Mouse (Mus musculus) kidney, adult 2 months (tissue): ENCODE measurements around the gene Car5b. TPM values are rescaled to one million over a fixed set of nuclear protein-coding genes. Genes with fewer than 3 reads are reported as not detected.

Experiments used
- DNase-seq: peaks from one replicate; pipeline ENCODE4 v3.0.0; 2021
- H3K27ac ChIP-seq: fragments of 200-500 bp; 2 replicates; pipeline ENCODE4 v1.5.1; 2012; ENCODE audit warnings: low read depth, low read length, control low read depth, inconsistent platforms; ENCODE audit not compliant: insufficient read depth
- H3K27me3 ChIP-seq: fragments of 200-500 bp; replicated peaks from 2 replicates; pipeline ENCODE4 v1.6.1; 2012; ENCODE audit warnings: mild to moderate bottlenecking, moderate library complexity, low read length, inconsistent platforms; ENCODE audit not compliant: control insufficient read depth, insufficient read depth
- H3K36me3 ChIP-seq: fragments of 200-500 bp; 2 replicates; pipeline ENCODE4 v1.6.1; 2012; ENCODE audit warnings: mild to moderate bottlenecking, moderate library complexity, low read length, inconsistent platforms; ENCODE audit not compliant: control insufficient read depth, insufficient read depth
- H3K4me1 ChIP-seq: fragments of 200-500 bp; 2 replicates; pipeline ENCODE4 v1.6.1; 2011; ENCODE audit warnings: low read length; ENCODE audit not compliant: control insufficient read depth, insufficient read depth
- H3K4me3 ChIP-seq: fragments of 200-500 bp; 2 replicates; pipeline ENCODE4 v1.5.1; 2011; ENCODE audit warnings: mild to moderate bottlenecking, low read depth, low read length, control low read depth; ENCODE audit not compliant: insufficient read depth
- CTCF ChIP-seq: fragments of 200-500 bp; conservative IDR thresholded peaks from 2 replicates; pipeline ENCODE4 v1.5.1; 2011; ENCODE audit warnings: low read depth, mild to moderate bottlenecking, control low read depth, low read length, moderate library complexity, mixed read lengths; ENCODE audit not compliant: insufficient read depth, insufficient read length
- POLR2A ChIP-seq: fragments of 200-500 bp; IDR thresholded peaks from one replicate; pipeline ENCODE4 v1.6.1; 2011; ENCODE audit warnings: low read depth, low read length, control low read depth
- WGBS: fragments of 180-500 bp; shearing (Covaris S2); methylation state at CpG from one replicate; pipeline ENCODE4 v1.1.7; 2018; 5-methylcytosine and 5-hydroxymethylcytosine counted together
- polyA plus RNA-seq: library from polyadenylated mRNA; depleted of rRNA; stranded (reverse); fragments of >200 nt; gene quantifications from 2 replicates; pipeline ENCODE4 v1.2.3, GENCODE M21; 2012

The Car5b gene
- polyA plus RNA-seq, 1 experiment: 49.1 TPM

DNA sequence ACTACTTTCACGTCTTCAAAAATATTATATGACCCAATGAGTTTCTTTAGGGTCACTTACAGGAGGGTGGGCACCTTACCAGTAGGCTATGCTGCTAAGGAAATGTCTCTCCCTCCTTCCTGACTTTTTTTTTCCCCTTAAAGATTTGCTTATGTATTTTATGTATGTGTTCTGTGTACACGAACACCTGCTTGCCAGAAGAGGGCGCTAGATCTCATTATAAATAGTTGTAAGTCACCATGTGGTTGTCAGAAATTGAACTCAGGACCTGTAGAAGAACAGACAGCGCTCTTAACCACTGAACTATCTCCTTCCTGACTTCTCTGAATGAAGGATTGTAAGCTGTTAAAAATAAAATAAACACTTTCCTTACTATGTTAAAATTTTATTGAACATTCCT is 46.3 kb downstream of the Car5b start:
- 57% methylated on average over 4 of the region's 4 CpGs for WGBS

DNA sequence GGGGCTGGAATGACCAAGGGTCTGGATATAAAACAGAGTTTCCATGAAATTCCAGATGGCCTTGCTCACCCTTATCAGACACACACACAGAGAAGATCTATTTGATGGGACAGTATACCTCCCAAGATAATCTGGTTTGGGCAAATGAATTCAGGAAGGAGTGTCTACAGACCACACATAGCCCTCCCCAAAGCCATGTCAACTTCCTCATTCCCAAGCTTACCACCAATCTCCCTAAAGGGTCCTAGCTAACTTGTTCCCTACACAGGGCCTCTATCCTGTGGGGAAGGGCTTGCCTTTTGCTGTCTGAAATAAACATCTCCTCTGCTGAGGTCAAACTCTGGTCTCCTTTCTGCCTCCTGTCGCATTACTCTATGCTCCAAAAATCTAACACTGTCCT is 46.7 kb downstream of the Car5b start:
- DNase-seq: no peak
- TF ChIP-seq POLR2A (no peak), CTCF (no peak)
- Histone ChIP-seq H3K27me3 (no peaks in the 10 kb centered on the region), H3K36me3 (no peaks in the 10 kb centered on the region), H3K27ac (no peak overlapping the region), H3K4me3 (no peak overlapping the region), H3K4me1 (no peaks in the 10 kb centered on the region)
- 96% methylated on average over 1 of the region's 1 CpGs for WGBS

More for the DNA sequence above, 46.3 kb downstream of the Car5b start:
- Histone ChIP-seq H3K27ac (no peak overlapping the region), H3K4me3 (no peak overlapping the region), H3K36me3 (no peaks in the 10 kb centered on the region), H3K4me1 (no peaks in the 10 kb centered on the region), H3K27me3 (no peaks in the 10 kb centered on the region)
- TF ChIP-seq CTCF: no peak
- TF ChIP-seq POLR2A: no peak
- DNase-seq: no peak

DNA sequence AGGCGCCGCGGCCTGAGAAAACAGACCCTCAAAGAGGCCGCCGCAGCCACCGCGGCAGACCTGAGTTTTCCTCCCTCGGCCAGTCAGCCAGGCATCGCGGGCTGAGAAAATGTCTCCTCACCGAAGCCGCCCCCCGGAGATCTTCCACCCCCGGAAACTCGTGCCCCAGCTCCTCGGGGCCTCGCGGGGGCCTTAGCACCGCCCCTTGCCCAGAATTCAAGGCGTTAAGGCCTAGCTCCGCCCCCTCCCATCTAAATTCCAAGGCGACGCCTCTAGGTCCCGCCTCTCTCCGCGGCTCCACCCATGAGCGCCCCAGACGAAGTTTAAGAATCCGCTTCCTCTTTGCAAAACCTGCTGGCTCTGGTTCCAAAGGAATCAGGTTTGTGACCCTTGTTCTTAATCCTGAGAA is 69.3 kb downstream of the Car5b start, which contains the start of gene Zrsr2:
Gene Zrsr2, minus strand, starts transcription at position 195 of the 409 bp plus-strand sequence.
- no peaks in the 10 kb centered on the region for H3K4me1 ChIP-seq
- TF ChIP-seq CTCF (no peak), POLR2A (no peak)
- peak within 1 kb of the TSS; percentile 97 for H3K27ac ChIP-seq
- H3K36me3 ChIP-seq: no peaks in the 10 kb centered on the region; the same call in 1 of the 2 replicates
- no peaks in the 10 kb centered on the region for H3K27me3 ChIP-seq
- H3K4me3 ChIP-seq: peak within 1 kb of the TSS; percentile 81
- DNase-seq: peak; percentile 94
- 0% methylated on average over 16 of the region's 29 CpGs for WGBS

DNA sequence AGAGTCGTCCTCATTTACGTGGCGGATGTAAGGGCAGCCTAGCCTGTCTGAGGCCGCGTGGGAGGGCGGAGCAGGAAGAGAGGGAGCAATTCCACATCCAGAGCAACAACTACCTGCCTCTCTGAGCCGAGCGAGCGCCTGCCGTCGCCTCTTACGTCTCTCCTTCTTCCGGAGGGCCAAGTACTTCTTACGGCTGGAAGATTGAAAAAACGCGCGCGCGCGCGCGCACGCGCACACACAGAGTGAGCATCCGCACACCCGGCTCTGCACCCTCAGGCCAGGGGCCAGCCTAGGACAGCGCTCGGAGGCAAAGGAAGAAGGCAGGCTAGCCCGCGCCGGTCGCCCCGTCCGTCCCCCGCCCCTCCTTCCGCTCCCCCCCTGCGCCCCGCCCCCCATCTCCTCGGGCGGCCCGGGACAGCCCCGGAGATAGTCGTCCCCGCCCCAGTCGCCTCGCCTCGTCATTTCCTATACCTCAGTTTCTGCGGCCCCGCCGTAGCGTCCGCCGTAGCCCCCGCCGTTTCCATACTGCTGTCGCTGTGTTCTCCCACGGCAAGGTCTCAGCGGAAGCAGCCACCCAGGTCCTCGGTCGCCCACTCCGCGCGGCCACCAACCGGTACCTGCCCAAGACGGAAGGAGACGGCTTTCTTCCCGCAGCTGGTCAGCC is 69.9 kb downstream of the Car5b start:
- Histone ChIP-seq H3K4me3 (peak overlapping the region; percentile 81), H3K4me1 (no peaks in the 10 kb centered on the region), H3K36me3 (no peaks in the 10 kb centered on the region; the same call in 1 of the 2 replicates), H3K27me3 (no peaks in the 10 kb centered on the region), H3K27ac (peak overlapping the region; percentile 97)
- DNase-seq: peak; percentile 78
- WGBS: under 1% methylated on average over 29 of the region's 67 CpGs
- no peak for TF ChIP-seq CTCF
- no peak for TF ChIP-seq POLR2A

DNA sequence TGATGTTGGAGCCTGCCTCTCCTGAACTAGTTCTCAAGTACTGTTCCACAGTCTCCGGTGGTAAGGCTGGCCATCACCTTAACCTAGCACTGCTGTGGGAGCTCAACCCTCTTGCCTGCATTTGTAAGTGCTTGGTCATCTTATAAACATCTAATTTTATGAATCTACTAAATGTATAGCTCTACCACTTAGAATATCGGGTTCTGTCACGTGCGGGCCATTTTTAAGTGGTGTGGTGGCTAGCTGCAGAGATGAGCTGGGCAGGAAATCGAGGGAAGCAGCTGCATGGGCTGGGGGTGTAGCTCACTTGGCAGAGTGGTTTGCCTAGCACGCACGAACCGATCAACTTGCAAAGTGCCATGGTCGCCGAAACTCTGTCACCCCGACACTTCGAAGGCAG is 70.4 kb downstream of the Car5b start:
- H3K4me1 ChIP-seq: no peaks in the 10 kb centered on the region
- no peak for DNase-seq
- H3K27me3 ChIP-seq: no peaks in the 10 kb centered on the region
- no peak for TF ChIP-seq POLR2A
- TF ChIP-seq CTCF: no peak
- no peaks in the 10 kb centered on the region; the same call in 1 of the 2 replicates for H3K36me3 ChIP-seq
- 11% methylated on average over 12 of the region's 12 CpGs for WGBS
- H3K4me3 ChIP-seq: peak overlapping the region; percentile 81
- H3K27ac ChIP-seq: peak overlapping the region; percentile 66

DNA sequence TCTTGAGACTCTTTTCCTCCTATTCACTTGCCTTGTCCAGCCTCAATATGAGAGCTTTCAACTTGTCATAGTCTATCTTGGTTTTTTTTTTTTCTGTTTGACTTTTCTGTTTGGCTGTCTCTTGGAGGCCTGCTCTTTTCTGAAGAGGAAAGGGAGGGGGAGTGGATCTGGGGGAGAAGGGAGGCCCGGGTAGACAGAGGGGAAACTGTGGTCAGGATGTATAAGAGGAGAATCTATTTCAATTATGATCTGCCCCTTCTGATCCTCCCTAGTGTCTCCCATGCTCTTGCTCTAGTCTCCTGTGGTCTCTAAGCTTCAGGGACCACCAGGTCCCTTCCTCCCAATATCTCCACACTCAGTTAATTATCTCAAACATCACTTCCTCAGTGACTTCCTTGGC is 76.2 kb downstream of the Car5b start:
- H3K27me3 ChIP-seq: no peaks in the 10 kb centered on the region
- WGBS: 40% methylated on average over 1 of the region's 1 CpGs
- no peak for DNase-seq
- TF ChIP-seq POLR2A (no peak), CTCF (no peak)
- H3K4me3 ChIP-seq: no peak overlapping the region
- no peaks in the 10 kb centered on the region for H3K4me1 ChIP-seq
- no peak overlapping the region for H3K27ac ChIP-seq
- no peaks in the 10 kb centered on the region; the same call in 1 of the 2 replicates for H3K36me3 ChIP-seq

DNA sequence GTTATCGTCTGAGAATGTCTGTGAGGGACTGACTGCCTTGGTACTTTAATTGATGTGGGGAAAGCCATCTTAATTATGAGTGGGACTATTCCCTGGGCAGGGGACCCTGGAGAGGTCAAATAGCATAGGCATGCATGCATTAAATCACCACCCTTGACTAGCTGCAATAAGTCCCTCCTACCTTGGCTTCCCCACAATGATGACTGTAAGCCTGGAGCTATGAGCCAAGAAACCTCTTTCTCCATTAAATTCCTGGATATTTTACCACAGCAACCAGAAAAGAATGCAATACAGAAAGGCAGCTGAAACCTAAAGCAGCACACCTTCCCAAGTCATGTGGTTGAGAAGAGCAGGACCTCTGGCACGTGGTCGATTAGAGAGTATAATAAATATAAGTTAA is 83.4 kb downstream of the Car5b start:
- no peak overlapping the region for H3K4me3 ChIP-seq
- WGBS: 68% methylated on average over 3 of the region's 3 CpGs
- H3K4me1 ChIP-seq: no peaks in the 10 kb centered on the region
- H3K36me3 ChIP-seq: no peaks in the 10 kb centered on the region
- no peak for TF ChIP-seq CTCF
- no peak for TF ChIP-seq POLR2A
- H3K27me3 ChIP-seq: no peaks in the 10 kb centered on the region
- H3K27ac ChIP-seq: no peak overlapping the region
- no peak for DNase-seq
